Mouse (Mus musculus): ENCODE measurements around the gene Dmrt3. TPM values are rescaled to one million over a fixed set of nuclear protein-coding genes. Genes with fewer than 3 reads are reported as not detected.

The Dmrt3 gene
- polyA plus RNA-seq, 1 experiment from 2014 or later: 2.1 TPM

DNA sequence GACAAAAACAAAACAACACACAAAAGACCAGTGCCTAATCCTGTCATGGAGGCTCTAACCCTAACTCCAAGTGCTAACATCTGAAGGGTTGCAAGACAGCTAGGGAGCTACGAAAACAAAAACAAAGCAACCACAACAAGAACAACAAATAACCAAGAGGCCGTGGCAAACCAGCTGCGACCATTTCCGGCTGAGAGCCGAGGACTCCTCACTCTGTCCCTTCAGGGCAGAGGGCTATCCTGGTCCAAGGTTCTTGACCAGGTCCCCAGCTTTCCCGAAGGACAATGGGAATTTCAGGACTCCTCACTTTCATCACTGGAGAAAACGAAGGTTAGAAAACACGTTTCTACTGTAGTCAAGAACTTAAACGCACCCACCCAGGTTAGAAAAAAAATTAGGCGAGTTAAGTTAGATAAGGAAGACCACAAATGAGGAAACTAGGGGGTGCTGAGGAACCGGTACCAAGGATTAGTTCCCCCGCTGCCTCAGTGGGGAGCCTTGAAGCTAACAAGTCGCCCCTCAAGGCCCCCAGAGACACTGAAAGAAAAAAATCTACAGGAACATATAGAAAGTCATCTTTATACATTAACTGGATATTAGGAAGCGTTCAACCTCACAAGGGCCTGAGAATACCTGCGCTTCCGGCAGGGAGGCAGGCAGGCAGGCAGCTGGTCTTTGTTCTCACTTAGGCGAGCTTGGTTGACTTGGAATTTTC, 60.6 kb downstream of the Dmrt3 start:
- DNase-seq (ENCODE audit: low spot score): peak; percentile 47

DNA sequence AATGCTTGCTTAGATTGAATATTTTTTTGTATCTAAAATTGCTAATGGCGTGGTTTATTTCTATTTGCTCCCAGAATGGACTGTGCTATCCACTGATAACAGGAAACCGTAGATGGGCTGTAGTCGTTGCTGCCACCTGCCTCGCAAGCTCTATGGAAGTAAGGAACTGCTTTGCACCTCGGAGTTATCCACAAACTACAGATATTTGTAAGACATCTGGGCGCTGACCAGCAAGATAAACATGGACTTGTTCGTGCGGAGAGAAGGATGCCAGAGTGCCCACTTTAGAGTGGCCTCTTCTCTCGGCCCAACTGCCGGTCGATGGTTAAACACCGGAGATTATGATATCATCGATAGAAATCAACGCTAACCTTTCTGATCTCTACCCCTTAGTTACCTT, 61.6 kb downstream of the Dmrt3 start:
- H3K27me3 ChIP-seq (replicated peaks; ENCODE audit: low read depth, poor library complexity, severe bottlenecking): peaks cover 100% of the 10 kb centered on the region
- no peak for DNase-seq (ENCODE audit: low spot score)
- H3K4me3 ChIP-seq: peak overlapping the region; percentile 55
- no peaks in the 10 kb centered on the region for H3K36me3 ChIP-seq (replicated peaks)
- no peak overlapping the region for H3K27ac ChIP-seq (replicated peaks)
- peaks cover 26% of the 10 kb centered on the region for H3K4me1 ChIP-seq
- no peaks in the 10 kb centered on the region for H3K9me3 ChIP-seq
- 1% methylated on average over 14 of the region's 14 CpGs for WGBS

More for the DNA sequence above, 60.6 kb downstream of the Dmrt3 start:
- Histone ChIP-seq H3K9me3 (no peaks in the 10 kb centered on the region), H3K4me3 (no peak overlapping the region), H3K4me1 (peaks cover 29% of the 10 kb centered on the region), H3K27me3 (replicated peaks; ENCODE audit: low read depth, poor library complexity, severe bottlenecking) (peaks cover 100% of the 10 kb centered on the region), H3K27ac (replicated peaks) (no peak overlapping the region), H3K36me3 (replicated peaks) (no peaks in the 10 kb centered on the region)
- WGBS: under 1% methylated on average over 17 of the region's 17 CpGs

DNA sequence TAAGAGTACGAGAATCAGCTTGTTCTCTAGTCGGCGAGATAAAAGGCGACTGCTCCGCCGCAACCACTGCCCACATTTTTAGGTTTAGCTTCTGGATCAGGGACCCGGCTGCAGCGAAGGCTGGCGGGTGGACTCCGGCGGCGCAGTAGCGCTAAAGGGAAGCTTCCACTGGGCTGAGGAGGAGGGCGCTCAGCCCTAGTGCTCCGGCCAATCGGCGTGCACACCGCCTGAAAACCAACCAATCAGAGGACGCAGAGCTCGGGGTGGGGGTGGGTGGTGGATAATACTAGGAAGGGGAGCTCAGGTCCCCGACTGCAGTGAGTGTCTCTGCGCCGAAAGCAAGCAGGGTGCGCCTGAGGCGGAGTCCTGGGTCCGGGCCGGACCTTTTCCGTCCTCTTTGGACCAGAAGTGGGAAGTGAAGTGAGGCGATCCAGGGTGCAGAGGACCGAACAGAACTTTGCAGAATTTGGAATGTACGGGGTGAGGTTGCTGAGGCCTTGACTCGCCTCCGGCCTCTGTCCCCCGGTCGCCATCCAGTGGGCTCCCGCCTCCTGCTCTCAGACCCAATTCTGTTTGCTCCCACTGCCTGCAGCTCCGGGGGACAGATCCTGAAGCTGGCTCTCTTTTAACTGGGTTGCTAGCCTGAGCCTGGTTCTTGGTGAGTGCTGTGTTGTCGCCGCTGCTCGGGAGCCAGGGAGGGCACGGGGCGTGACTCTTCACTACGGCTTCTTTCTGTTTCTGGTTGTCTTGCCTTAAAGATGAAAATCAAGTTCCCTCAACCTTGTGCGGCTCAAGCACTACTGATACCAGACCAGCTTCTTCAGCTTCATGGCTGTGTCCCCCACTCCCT, 62.2 kb downstream of the Dmrt3 start, which contains the start of gene Dmrt2:
Gene Dmrt2, plus strand, starts transcription at position 311 of the 850 bp plus-strand sequence.
- peaks cover 26% of the 10 kb centered on the region for H3K4me1 ChIP-seq
- H3K4me3 ChIP-seq: peak within 1 kb of the TSS; percentile 55
- no peaks in the 10 kb centered on the region for H3K9me3 ChIP-seq
- H3K27ac ChIP-seq (replicated peaks): no peak within 1 kb of the TSS
- no peaks in the 10 kb centered on the region for H3K36me3 ChIP-seq (replicated peaks)
- peak; percentile 93 for DNase-seq (ENCODE audit: low spot score)
- WGBS: under 1% methylated on average over 44 of the region's 44 CpGs
- H3K27me3 ChIP-seq (replicated peaks; ENCODE audit: low read depth, poor library complexity, severe bottlenecking): peaks cover 100% of the 10 kb centered on the region

Other genes starting within 250 kb of the Dmrt3 start
- gene Dmrt1, start 104.7 kb upstream of the Dmrt3 start, polyA plus RNA-seq (2016; fragmentation: Nextera tagmentation; extraction: Ambion mirVana): 0.20 and 0.23 TPM in 2 replicates
- gene Dmrt2, start 62.1 kb downstream of the Dmrt3 start, polyA plus RNA-seq (2016; fragmentation: Nextera tagmentation; extraction: Ambion mirVana): 1.3 and 1.6 TPM in 2 replicates

Measured in embryonic facial prominence, embryonic 10.5 days (tissue).